Mouse (Mus musculus) frontal cortex, postnatal 36 days (tissue): Measurements from ENCODE around the gene Gtf2a1.
A peak's percentile ranks its signal among the peaks of the same experiment; 100 is the strongest.
"Not testable (repeated sequence)": the region's sequence is repeated elsewhere in the genome, so short reads cannot be mapped to it uniquely, and the experiment has no call there.

Experiments
- DNase-seq, 2 experiments: peaks; one replicate each; pipeline ENCODE4 v3.0.0; 2022; ENCODE audit warnings: low spot score in 2 of 2

The Gtf2a1 gene

DNA sequence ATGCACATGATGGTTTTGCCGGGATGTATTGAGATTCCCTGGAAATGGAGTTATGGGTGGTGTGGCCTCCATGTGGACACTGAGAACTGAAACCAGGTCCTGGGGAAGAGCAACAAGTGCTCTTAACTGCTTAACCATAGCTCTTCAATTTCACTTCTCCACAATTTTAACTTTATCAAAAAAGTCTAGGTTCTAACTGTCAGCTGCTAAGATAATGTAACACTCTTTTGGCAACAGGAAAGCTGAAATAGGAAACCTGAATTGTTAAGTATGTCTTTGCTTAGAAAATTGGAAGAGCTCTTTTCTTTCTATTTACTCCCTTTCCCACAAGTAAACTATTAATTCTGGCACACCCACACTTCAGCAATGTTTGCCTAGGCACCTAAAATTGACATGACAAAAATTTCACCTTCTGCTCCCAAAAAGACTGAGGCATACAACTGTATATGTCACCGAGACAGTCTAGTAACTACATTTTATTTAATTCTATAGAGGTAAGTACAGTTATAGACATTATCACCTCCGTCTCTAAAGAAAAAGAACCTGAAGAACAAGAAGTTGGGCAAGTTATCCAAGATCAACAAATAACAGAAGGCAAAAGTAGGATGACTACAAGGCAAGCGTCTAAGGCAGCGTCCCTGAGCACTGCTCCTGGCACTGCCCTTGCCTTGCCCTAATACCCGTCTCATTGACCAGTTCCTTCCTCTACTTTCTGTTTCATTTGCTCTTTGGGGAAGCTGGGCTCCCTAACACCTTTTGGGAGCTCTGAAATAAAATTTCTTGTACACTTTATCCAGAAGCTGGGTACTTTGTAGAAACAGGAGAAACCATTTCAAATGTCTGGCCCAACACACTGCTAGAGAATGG is 8.8 kb downstream of the Gtf2a1 start:
- no peak for DNase-seq

- DNase-seq: no peak
These were observed 10.6 kb downstream of the Gtf2a1 start for GRCm38 (mm10) chr12:91579665-91580064.

DNA sequence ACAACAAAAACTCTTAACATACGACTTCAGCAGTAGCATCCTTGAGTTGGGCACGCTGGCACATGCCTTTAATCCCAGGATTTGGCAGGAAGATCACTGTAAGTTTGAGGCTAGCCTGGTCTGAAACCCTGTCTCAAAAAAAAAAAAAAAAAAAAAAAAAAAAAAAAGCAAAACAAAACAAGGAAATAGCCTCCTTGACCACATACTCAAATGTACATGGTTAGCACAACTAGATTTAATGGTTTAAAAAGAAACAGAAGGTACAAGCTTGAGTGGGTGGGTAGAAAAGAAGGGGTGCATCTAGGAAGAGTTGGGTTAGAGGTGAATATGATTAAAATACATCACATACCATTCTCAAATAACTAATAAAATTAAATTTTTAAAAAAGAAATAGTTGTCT is 18.6 kb downstream of the Gtf2a1 start:
- DNase-seq: no peak

DNA sequence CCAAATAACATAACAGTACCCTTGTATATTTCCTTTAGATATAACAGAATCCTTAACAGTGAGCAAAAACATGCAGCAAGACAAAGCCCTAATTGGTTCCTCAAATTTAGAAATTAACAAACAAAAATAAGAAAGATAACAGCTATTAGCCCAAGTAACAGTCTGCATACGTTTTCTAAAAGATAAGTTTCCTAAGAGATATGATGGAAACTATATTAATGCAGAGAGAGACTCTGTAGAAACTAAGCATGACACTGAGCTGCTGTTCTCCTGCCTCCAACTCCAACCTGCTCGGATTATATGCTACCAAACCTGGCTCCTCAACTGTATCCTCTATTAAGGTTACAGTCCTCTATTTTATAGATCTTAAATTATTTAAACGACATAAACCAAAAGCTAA is 21.0 kb downstream of the Gtf2a1 start:
- DNase-seq: no peak

DNA sequence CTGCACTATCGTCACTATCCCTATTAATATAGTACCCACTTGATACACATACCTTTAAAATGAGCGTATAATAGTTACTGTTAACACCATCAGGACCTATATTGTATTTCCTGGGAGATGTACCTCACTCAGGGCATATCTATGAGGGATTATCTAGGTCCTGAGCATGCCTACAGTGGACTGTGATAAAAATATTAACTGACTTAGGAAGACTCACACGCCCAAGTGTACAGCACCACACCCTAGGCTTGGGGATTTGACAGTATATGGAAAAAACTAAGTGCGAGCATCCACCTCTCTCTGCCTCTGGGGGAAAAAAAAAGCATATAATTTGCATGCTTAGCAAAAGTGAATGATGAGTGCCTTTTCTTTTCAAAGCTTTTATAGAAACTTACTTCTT is 23.1 kb downstream of the Gtf2a1 start:
- DNase-seq: no peak

DNA sequence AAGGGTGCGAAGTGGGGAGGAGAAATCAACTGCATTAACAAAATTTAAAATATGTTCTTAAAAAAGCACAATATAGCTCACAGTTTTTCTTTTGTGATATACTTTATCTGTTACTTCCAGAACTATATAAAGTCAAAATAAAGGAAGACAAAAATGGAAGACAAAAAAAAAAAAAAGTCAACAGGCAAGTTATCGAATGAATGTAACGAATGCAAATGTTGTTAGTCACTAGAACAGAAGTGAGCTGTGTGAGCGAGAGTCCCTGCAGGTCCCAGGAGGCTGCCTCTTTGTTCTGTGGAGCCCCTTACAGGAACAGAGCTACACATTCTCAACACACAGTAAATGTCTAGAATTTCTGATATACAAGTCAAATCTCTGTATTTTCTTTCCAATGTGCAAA is 32.1 kb downstream of the Gtf2a1 start:
- DNase-seq: not testable (repeated sequence)

DNA sequence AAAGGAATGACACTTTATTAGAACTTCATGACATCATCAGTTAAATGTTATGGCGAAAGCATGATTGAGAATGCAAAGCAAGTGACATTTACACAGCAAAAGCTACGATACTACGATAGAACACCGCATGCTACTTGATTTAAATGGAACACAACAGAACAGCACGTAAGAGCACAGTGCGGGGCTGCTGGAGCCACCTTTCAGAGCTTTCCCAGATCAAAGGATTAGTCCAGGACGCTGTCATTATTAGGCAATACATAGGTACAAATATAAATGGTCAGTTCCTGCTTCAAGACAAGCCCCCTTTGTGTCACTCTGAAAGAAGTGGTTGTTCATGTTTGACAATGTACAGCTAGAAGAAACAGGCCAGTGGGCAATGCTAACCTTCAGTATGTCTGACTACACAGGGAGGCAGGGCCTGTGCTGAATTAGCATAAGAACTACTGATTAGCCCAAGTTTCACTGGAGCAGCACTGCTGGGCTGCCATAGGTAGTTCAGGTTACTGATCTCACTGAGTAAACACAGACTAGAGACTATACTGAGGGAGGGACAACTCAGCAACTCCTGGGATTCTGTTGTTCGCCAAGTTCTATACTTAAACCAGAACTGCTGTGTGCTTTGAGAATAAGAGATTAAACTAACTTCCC is 32.8 kb downstream of the Gtf2a1 start:
- DNase-seq: not testable (repeated sequence)

GRCm38 (mm10) chr12:91551773-91552526 is 38.3 kb downstream of the Gtf2a1 start:
- peak; percentile 63 to 79 for DNase-seq

GRCm38 (mm10) chr12:91549471-91549870 is 40.8 kb downstream of the Gtf2a1 start:
- DNase-seq: no peak

DNA sequence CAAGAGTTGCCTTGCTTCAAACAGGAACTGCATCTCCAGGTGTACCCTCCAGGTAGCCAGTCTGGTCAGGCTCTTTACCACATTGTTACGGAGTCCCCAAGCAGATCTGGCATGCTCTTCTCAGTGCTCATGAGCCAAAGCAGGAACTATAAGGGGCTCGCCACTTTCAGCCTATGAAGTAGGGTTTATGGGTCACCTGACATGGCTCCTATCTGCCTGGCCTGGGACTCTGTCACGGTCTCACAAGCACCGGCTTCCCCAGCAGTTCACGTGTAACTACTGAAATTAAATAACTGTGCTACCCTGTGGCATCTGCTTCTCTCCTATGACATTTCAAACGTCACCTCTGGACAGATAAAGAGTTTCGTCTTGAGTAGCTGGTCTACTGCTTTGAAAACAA is 50.1 kb downstream of the Gtf2a1 start:
- DNase-seq: no peak

GRCm38 (mm10) chr12:91534514-91534913 is 55.8 kb downstream of the Gtf2a1 start:
- DNase-seq: no peak

- no peak for DNase-seq
These were observed 66.7 kb downstream of the Gtf2a1 start for GRCm38 (mm10) chr12:91523626-91524025.

DNA sequence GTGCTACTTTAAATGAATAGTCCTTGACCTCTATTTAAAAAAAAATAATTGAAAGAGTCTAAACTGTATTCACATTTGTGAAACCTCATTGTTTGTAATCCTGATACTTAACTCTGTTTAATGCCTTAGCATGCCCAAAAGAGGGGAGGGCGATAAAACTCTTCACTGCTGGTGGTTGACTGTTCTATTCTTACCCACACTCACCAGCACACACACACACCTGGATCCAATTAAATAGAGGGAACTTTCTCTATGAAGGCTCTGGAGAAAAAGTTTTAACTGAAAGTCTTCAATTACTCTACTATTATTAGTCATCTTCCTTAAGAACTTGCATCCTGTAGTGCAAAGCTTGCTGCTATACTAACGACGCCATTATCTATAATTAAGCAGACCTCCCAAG is 72.5 kb downstream of the Gtf2a1 start:
- DNase-seq: no peak

DNA sequence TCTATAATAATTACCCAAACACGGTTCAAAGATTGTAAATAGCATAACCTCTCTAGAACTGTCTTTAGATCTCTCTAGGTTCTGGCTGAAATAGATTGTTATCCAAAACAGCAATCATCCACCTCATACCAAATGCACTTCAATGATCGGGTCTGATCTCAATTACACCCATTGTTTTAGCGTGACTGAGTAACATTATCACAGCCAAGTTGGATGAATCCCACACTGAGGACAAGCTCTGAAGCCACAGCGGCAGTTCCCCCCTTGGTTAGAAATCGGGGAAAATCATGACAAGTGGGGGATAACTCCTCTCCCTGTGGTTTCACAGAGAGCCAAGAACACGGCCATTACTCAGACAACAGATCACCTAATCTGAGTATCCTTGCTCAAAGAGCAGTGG is 76.3 kb downstream of the Gtf2a1 start:
- no peak for DNase-seq

DNA sequence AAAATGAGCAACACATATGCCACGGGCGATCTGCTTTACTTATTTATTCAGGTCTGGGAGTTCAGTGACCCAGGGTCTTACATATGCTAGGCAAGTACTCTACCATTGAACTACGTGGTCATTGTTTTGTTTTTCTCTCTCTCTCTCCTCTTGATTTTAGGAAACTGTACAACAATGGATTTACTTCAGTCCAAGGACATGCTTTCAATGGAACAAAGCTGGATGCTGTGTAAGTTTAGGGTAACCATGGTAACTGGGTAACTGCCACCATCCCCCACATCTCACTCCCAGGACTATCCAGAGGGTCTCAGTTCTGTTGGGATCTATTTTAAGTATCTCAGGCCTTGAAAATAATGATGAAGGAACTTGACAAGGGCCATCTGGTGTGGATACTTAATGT is 78.5 kb downstream of the Gtf2a1 start:
- no peak for DNase-seq
